Mouse (Mus musculus) intestine, embryonic 14.5 days (tissue): ENCODE results near the gene Itpkb. TPM values are rescaled to one million over a fixed set of nuclear protein-coding genes. Genes with fewer than 3 reads are reported as not detected.
A peak's percentile ranks its signal among the peaks of the same experiment; 100 is the strongest.

Experiments
- ATAC-seq: fragments of 200-750 bp; cut with Nextera tagmentation; replicated peaks from 2 replicates; pipeline ENCODE4 v1.8.0; 2017; ENCODE audit warnings: low read depth, moderate number of reproducible peaks, moderate TSS enrichment, moderate library complexity; ENCODE audit not compliant: low FRiP score, low TSS enrichment
- DNase-seq: peaks from one replicate; pipeline ENCODE4 v3.0.0-alpha.2; 2018; ENCODE audit warnings: low spot score
- H3K27ac ChIP-seq: fragments of 300-500 bp; sonication (generic); 2 replicates; pipeline ENCODE4 v1.5.1; 2014; ENCODE audit warnings: low read depth, mild to moderate bottlenecking, control low read depth
- H3K27me3 ChIP-seq: fragments of 300-500 bp; sonication (generic); replicated peaks from 2 replicates; pipeline ENCODE4 v1.6.1; 2014; ENCODE audit warnings: low read length, control low read depth; ENCODE audit not compliant: control insufficient read depth, insufficient read depth
- H3K36me3 ChIP-seq: fragments of 300-500 bp; sonication (generic); 2 replicates; pipeline ENCODE4 v1.6.1; 2014; ENCODE audit warnings: low read length, control low read depth; ENCODE audit not compliant: control insufficient read depth, insufficient read depth
- H3K4me1 ChIP-seq: fragments of 300-500 bp; sonication (generic); replicated peaks from 2 replicates; pipeline ENCODE4 v1.6.1; 2014; ENCODE audit warnings: low read length, control low read depth, mixed read lengths; ENCODE audit not compliant: control insufficient read depth, insufficient read depth
- H3K4me2 ChIP-seq: fragments of 300-500 bp; sonication (generic); 2 replicates; pipeline ENCODE4 v1.6.1; 2014; ENCODE audit warnings: low read length
- H3K4me3 ChIP-seq: fragments of 300-500 bp; sonication (generic); 2 replicates; pipeline ENCODE4 v1.5.1; 2014; ENCODE audit warnings: low read depth, low read length, control low read depth, mixed read lengths
- H3K9ac ChIP-seq: fragments of 300-500 bp; sonication (generic); 2 replicates; pipeline ENCODE4 v1.6.1; 2014; ENCODE audit warnings: mild to moderate bottlenecking, low read length
- H3K9me3 ChIP-seq: fragments of 300-500 bp; sonication (generic); 2 replicates; pipeline ENCODE4 v1.6.1; 2016; ENCODE audit warnings: low read length, control low read depth; ENCODE audit not compliant: control insufficient read depth
- whole genome bisulfite sequencing: fragments of 180-500 bp; shearing (Covaris S2); extraction: QIAGEN DNeasy Blood & Tissue Kit; methylation state at CpG from one replicate; pipeline ENCODE4 v1.1.7; 2014; 5-methylcytosine and 5-hydroxymethylcytosine counted together
- polyA plus RNA-seq: library from polyadenylated mRNA; unstranded; fragments of >200 nt; fragmentation: Nextera tagmentation; extraction: Ambion mirVana; gene quantifications from 2 replicates; pipeline ENCODE4 v1.2.1, GENCODE M21; 2014

The Itpkb gene
- polyA plus RNA-seq, 1 experiment from 2014 or later, result 6.7 TPM

GRCm38 (mm10) chr1:180398446-180398845 is 68.2 kb downstream of the Itpkb start:
- no peak for DNase-seq
- Histone ChIP-seq H3K27me3 (no peaks in the 10 kb centered on the region), H3K36me3 (0 out of 2 replicates have a peak, but pooled peaks cover 3% of the 10 kb centered on the region), H3K4me1 (peaks cover 27% of the 10 kb centered on the region), H3K4me2 (no peak overlapping the region), H3K9ac (no peak overlapping the region), H3K4me3 (no peak overlapping the region), H3K9me3 (no peaks in the 10 kb centered on the region), H3K27ac (no peak overlapping the region)
- WGBS, result 69% methylated on average over 3 of the region's 3 CpGs
- no peak for ATAC-seq

GRCm38 (mm10) chr1:180400691-180401455 is 70.6 kb downstream of the Itpkb start:
- H3K4me2 ChIP-seq, result no peak overlapping the region
- no peak for DNase-seq
- ATAC-seq, result no peak
- H3K36me3 ChIP-seq, result no peaks in the 10 kb centered on the region
- no peaks in the 10 kb centered on the region for H3K27me3 ChIP-seq
- H3K27ac ChIP-seq, result no peak overlapping the region
- no peak overlapping the region for H3K4me3 ChIP-seq
- 77% methylated on average over 4 of the region's 4 CpGs for WGBS
- H3K4me1 ChIP-seq, result peaks cover 48% of the 10 kb centered on the region
- no peak overlapping the region for H3K9ac ChIP-seq
- H3K9me3 ChIP-seq, result no peaks in the 10 kb centered on the region

GRCm38 (mm10) chr1:180401725-180402124 is 71.4 kb downstream of the Itpkb start:
- peaks cover 48% of the 10 kb centered on the region for H3K4me1 ChIP-seq
- H3K9me3 ChIP-seq, result no peaks in the 10 kb centered on the region
- H3K9ac ChIP-seq, result no peak overlapping the region
- no peak overlapping the region for H3K4me2 ChIP-seq
- peak overlapping the region; percentile 85; the same call in 1 of the 2 replicates for H3K27ac ChIP-seq
- H3K36me3 ChIP-seq, result no peaks in the 10 kb centered on the region
- 87% methylated on average over 6 of the region's 6 CpGs for WGBS
- H3K27me3 ChIP-seq, result no peaks in the 10 kb centered on the region
- no peak overlapping the region for H3K4me3 ChIP-seq
- no peak for DNase-seq
- ATAC-seq, result no peak

GRCm38 (mm10) chr1:180402481-180403081 is 72.3 kb downstream of the Itpkb start:
- H3K4me1 ChIP-seq, result peaks cover 53% of the 10 kb centered on the region
- no peak overlapping the region for H3K9ac ChIP-seq
- no peak overlapping the region for H3K4me3 ChIP-seq
- H3K27ac ChIP-seq, result peak overlapping the region; percentile 85
- H3K9me3 ChIP-seq, result no peaks in the 10 kb centered on the region
- 43% methylated on average over 11 of the region's 11 CpGs for WGBS
- H3K4me2 ChIP-seq, result 0 out of 2 replicates have a peak overlapping the region, but pooled peaks have one; percentile 13
- no peak for ATAC-seq
- H3K27me3 ChIP-seq, result no peaks in the 10 kb centered on the region
- no peaks in the 10 kb centered on the region for H3K36me3 ChIP-seq
- no peak for DNase-seq

GRCm38 (mm10) chr1:180403357-180403693 is 73.0 kb downstream of the Itpkb start:
- Histone ChIP-seq H3K4me2 (peak overlapping the region; percentile 35), H3K27me3 (no peaks in the 10 kb centered on the region), H3K9ac (no peak overlapping the region), H3K4me1 (peaks cover 55% of the 10 kb centered on the region), H3K9me3 (no peaks in the 10 kb centered on the region), H3K36me3 (no peaks in the 10 kb centered on the region), H3K27ac (peak overlapping the region; percentile 85), H3K4me3 (no peak overlapping the region)
- DNase-seq, result no peak
- ATAC-seq, result no peak
- 86% methylated on average over 8 of the region's 8 CpGs for WGBS

GRCm38 (mm10) chr1:180403694-180404606 is 73.7 kb downstream of the Itpkb start:
- H3K9me3 ChIP-seq, result no peaks in the 10 kb centered on the region
- peak overlapping the region; percentile 35 for H3K4me2 ChIP-seq
- ATAC-seq (peak; percentile 59), DNase-seq (peak; percentile 82)
- H3K27me3 ChIP-seq, result no peaks in the 10 kb centered on the region
- 26% methylated on average over 32 of the region's 32 CpGs for WGBS
- peaks cover 61% of the 10 kb centered on the region for H3K4me1 ChIP-seq
- H3K36me3 ChIP-seq, result no peaks in the 10 kb centered on the region
- H3K4me3 ChIP-seq, result no peak overlapping the region
- H3K9ac ChIP-seq, result 0 out of 2 replicates have a peak overlapping the region, but pooled peaks have one; percentile 20
- H3K27ac ChIP-seq, result peak overlapping the region; percentile 85

GRCm38 (mm10) chr1:180404706-180405105 is 74.4 kb downstream of the Itpkb start:
- DNase-seq, result no peak
- 80% methylated on average over 3 of the region's 3 CpGs for WGBS
- Histone ChIP-seq H3K27ac (peak overlapping the region; percentile 85), H3K9me3 (no peaks in the 10 kb centered on the region), H3K4me2 (peak overlapping the region; percentile 35), H3K4me3 (no peak overlapping the region), H3K36me3 (no peaks in the 10 kb centered on the region), H3K9ac (no peak overlapping the region), H3K4me1 (peaks cover 67% of the 10 kb centered on the region), H3K27me3 (no peaks in the 10 kb centered on the region)
- ATAC-seq, result no peak

- Histone ChIP-seq H3K4me1 (peaks cover 64% of the 10 kb centered on the region), H3K9ac (no peak overlapping the region), H3K36me3 (no peaks in the 10 kb centered on the region), H3K4me3 (no peak overlapping the region), H3K27ac (no peak overlapping the region), H3K4me2 (no peak overlapping the region), H3K27me3 (no peaks in the 10 kb centered on the region), H3K9me3 (no peaks in the 10 kb centered on the region)
- ATAC-seq (no peak), DNase-seq (no peak)
- WGBS, result 77% methylated on average over 9 of the region's 9 CpGs
Measured at GRCm38 (mm10) chr1:180405576-180406335, 75.5 kb downstream of the Itpkb start.
